Mouse (Mus musculus) ES-E14 (cell line): ENCODE data around the gene Cxcl2.

Source experiments
- HCFC1 ChIP-seq: IDR thresholded peaks from 2 replicates; pipeline ENCODE4 v1.6.1; 2012; ENCODE audit warnings: low read length, inconsistent platforms, borderline replicate concordance; ENCODE audit not compliant: insufficient read depth
- ZC3H11A ChIP-seq: IDR thresholded peaks from 2 replicates; pipeline ENCODE4 v1.6.1; 2012; ENCODE audit warnings: low read depth, mild to moderate bottlenecking, inconsistent platforms, low read length, borderline replicate concordance

- TF ChIP-seq ZC3H11A = no peak
- TF ChIP-seq HCFC1 = no peak
Observed at GRCm38 (mm10) chr5:90876471-90877172, 27.0 kb upstream of the Cxcl2 start.
